Mouse (Mus musculus) liver, embryonic 14.5 days (tissue): ENCODE data around the gene Diaph2.

Source experiments
- CTCF ChIP-seq: IDR thresholded peaks from 2 replicates; pipeline ENCODE4 v1.5.1; 2016; ENCODE audit warnings: antibody characterized with exemption, low read depth, control low read depth
- EP300 ChIP-seq: IDR thresholded peaks from 2 replicates; pipeline ENCODE4 v1.6.1; 2016; ENCODE audit warnings: antibody characterized with exemption, low read depth

DNA sequence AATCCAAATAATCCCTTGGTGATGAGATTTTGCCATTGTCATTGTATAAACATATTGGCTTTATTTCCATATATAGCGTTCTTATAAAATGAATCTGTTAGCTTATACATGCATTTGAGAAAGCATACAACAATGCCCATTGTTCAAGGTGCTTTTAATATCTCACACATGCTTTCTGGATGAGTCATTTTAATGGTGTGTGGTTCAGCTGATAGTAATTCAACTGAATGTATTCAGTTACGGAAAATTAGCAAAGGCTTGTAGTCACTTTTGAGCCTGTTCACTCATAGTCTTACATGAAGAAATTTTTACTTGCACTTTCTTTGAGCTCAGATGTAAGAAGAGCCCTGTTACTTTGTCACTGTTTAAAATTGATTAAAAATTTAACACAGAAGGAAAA lies 423.6 kb downstream of the Diaph2 start:
- TF ChIP-seq CTCF (no peak), EP300 (no peak)
